Mouse (Mus musculus) olfactory bulb, adult 2 months (tissue): Measurements from ENCODE around the gene Il4ra. TPM values are rescaled to one million over a fixed set of nuclear protein-coding genes. Genes with fewer than 3 reads are reported as not detected.

Experiments used
- H3K27ac ChIP-seq: fragments of 200-500 bp; 2 replicates; pipeline ENCODE4 v1.5.1; 2012; ENCODE audit warnings: low read depth, low read length; ENCODE audit not compliant: insufficient read depth
- H3K4me1 ChIP-seq: fragments of 200-500 bp; 2 replicates; pipeline ENCODE4 v1.6.1; 2012; ENCODE audit warnings: low read length; ENCODE audit not compliant: control insufficient read depth, insufficient read depth
- H3K4me3 ChIP-seq: fragments of 200-500 bp; 2 replicates; pipeline ENCODE4 v1.5.1; 2012; ENCODE audit warnings: mild to moderate bottlenecking, low read depth, low read length, moderate library complexity; ENCODE audit not compliant: insufficient read depth
- CTCF ChIP-seq: fragments of 200-500 bp; IDR thresholded peaks from 2 replicates; pipeline ENCODE4 v1.5.1; 2012; ENCODE audit warnings: low read depth, mild to moderate bottlenecking, low read length, moderate library complexity; ENCODE audit not compliant: insufficient read depth
- POLR2A ChIP-seq: fragments of 200-500 bp; IDR thresholded peaks from 2 replicates; pipeline ENCODE4 v1.6.1; 2012; ENCODE audit warnings: mild to moderate bottlenecking, low read depth, low read length, moderate library complexity; ENCODE audit not compliant: insufficient read depth
- WGBS: fragments of 180-500 bp; shearing (Covaris S2); methylation state at CpG from one replicate; pipeline ENCODE4 v1.1.7; 2018; 5-methylcytosine and 5-hydroxymethylcytosine counted together
- polyA plus RNA-seq: library from polyadenylated mRNA; stranded (reverse); fragments of >200 nt; gene quantifications from 2 replicates; pipeline ENCODE4 v1.2.4, GENCODE M21; 2012; ENCODE audit warnings: low replicate concordance; ENCODE audit not compliant: missing spikeins, insufficient read depth, insufficient read length

The Il4ra gene
- polyA plus RNA-seq = not detected in 2 replicates

DNA sequence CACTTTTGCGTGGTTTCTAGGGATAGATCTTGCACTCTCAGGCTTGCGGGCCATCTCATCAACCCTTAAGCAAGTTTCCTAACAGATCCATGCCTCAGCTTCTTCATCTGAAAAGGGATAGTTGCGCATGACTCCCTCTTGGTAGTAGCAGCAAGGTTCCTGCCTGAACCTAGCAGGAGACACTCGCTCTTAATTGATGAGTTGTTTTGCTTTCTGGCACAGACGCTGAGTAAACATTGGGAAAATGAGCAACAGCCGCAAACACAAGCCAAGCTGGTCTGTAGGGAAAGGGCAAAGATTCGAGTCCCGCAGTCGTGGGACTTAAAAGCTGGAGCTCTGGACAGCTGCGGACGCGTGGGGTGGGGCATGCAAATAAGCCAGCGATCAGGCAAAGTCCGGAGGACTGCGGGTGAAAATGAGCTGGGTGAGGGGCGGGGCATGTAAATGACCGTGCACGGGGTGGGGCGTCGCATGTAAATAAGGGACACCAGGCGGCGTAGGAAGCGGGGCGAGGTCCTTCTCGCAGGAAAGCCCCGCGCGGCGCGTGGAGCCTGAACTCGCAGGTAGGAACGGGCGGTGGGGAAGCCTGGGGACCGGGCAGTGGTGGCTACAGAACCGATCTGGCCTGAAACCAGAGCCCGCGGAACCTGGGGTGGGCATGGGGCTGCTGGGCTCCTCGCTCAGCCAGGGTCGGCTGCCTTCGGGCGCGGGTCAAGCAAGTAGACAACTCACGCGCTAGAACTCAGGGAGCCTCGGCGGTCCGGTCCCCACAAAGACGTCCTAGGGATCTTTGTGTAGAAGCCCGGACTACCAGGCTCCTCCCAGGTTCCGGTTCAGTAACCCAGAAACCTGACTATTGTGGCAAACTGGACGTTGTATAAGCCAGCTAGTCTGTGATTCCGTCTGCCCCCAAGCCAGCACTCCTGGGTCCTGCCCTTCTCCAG lies at the start of gene Il4ra:
TSS of gene Il4ra (plus strand) at position 355 of the 944 bp plus-strand sequence.
- no peak for TF ChIP-seq CTCF
- TF ChIP-seq POLR2A = no peak
- Histone ChIP-seq H3K27ac (no peak within 1 kb of the TSS), H3K4me1 (peaks cover 16% of the 10 kb centered on the region), H3K4me3 (peak within 1 kb of the TSS; percentile 48)
- WGBS = 4% methylated on average over 52 of the region's 52 CpGs

DNA sequence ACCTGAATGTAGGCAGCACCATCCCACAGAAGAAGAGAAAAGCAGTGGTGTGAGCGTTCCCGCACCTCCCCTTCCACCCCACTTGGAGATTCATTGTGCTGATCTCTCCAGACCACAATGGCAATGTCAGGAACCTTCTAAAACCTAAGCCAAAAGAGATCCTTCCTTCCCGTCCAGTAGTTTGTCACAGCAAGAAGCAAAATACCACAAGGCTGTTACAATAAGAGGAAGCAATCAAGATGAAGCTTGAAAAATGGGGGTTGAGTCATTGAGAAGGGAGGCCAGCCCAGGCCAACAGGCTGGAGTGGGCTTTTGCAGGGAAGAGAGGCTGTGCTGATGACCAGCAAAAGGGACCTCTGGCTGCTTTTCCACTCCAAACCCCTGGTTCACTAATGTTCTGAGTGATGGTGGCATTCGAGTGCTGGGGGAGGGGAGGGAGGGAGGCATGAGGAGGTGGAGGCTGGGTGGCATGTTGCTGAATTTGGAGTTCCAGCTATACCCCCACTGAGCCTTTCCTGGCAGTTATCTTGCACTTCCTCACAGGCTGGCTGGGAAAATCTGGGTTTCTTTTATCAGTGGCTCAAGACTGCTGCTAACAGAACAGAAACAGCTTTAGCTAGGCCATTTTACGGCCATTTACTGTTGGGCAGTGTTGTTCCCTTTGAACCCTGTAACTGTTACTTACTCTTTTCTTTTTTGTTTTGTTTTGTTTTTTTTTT lies 48.4 kb upstream of the Il4ra start:
- Histone ChIP-seq H3K27ac (no peak overlapping the region), H3K4me3 (no peak overlapping the region), H3K4me1 (no peaks in the 10 kb centered on the region)
- WGBS = 79% methylated on average over 5 of the region's 5 CpGs
- TF ChIP-seq CTCF = no peak
- no peak for TF ChIP-seq POLR2A

- H3K4me1 ChIP-seq = no peaks in the 10 kb centered on the region
- 92% methylated on average over 5 of the region's 5 CpGs for WGBS
- H3K27ac ChIP-seq = no peak overlapping the region
- no peak overlapping the region for H3K4me3 ChIP-seq
- TF ChIP-seq POLR2A (no peak), CTCF (no peak)
Observed at GRCm38 (mm10) chr7:125504618-125505017, 47.3 kb upstream of the Il4ra start.

GRCm38 (mm10) chr7:125505568-125505967 lies 46.4 kb upstream of the Il4ra start:
- no peak for TF ChIP-seq POLR2A
- no peak for TF ChIP-seq CTCF

DNA sequence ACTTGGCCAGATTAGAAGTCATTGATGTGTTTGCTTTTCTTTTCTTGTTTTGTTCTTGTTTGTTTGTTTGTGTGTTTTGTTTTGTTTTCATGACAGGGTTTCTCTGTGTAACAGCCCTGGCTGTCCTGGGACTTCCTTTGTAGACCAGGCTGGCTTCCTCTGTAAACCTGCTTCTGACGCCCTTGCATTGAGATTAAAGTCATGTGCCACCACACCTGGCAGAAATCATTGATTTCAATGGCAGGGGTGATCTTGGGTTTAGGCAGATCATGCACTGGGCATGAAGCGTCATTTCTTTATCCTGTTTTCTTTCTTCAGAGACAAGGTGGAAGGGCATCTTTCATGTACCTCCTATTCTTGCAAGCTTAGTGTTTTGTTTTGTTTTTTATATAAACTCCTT lies 44.6 kb upstream of the Il4ra start:
- Histone ChIP-seq H3K4me1 (no peaks in the 10 kb centered on the region), H3K27ac (no peak overlapping the region), H3K4me3 (no peak overlapping the region)
- no peak for TF ChIP-seq POLR2A
- no peak for TF ChIP-seq CTCF
- 92% methylated on average over 2 of the region's 2 CpGs for WGBS

More at GRCm38 (mm10) chr7:125505568-125505967, 46.4 kb upstream of the Il4ra start:
- Histone ChIP-seq H3K4me3 (no peak overlapping the region), H3K27ac (no peak overlapping the region), H3K4me1 (no peaks in the 10 kb centered on the region)
- WGBS = 79% methylated on average over 10 of the region's 10 CpGs

DNA sequence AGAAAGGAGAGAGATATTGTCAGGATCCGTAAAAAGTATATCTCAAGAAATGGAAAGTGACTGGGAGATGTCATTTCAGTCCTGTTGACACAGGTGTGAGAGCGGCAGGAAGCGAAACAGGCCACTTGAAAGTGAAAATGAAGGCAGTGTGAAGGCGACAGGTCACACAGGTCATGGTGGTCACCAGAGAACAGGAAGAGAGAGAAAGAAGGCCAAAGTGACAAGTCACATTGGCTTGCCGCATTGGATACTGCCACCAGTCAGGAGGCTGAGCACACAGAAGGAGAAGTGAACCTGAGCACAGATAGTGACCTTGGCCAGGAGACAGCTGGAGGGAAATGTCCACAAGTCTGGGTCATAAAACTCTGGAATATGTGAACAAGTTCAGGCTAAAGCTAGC lies 40.5 kb upstream of the Il4ra start:
- TF ChIP-seq POLR2A (no peak), CTCF (no peak)
- 93% methylated on average over 5 of the region's 5 CpGs for WGBS
- H3K4me3 ChIP-seq = no peak overlapping the region
- H3K27ac ChIP-seq = no peak overlapping the region
- H3K4me1 ChIP-seq = no peaks in the 10 kb centered on the region

DNA sequence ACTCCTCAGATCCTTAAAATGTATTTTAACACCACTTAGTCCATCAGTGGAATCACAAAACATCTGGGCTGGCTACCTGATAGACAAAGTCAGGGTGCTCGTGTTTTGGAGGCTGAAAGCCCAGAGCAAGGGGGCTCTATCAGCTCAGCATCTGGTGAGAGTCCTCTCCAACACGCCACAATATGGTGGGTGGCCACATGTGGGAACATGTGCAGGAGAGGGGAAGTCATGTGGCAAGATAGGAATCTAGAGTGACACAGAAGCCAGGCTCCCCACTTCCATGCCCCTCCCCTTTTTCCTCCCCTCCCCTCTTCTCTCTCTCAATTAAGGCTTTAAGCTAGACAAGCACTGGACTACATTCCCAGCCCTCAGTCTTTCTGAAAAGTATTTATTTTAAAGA lies 40.1 kb upstream of the Il4ra start:
- Histone ChIP-seq H3K4me1 (no peaks in the 10 kb centered on the region), H3K4me3 (no peak overlapping the region), H3K27ac (no peak overlapping the region)
- TF ChIP-seq CTCF (no peak), POLR2A (no peak)
- 87% methylated on average over 2 of the region's 2 CpGs for WGBS

DNA sequence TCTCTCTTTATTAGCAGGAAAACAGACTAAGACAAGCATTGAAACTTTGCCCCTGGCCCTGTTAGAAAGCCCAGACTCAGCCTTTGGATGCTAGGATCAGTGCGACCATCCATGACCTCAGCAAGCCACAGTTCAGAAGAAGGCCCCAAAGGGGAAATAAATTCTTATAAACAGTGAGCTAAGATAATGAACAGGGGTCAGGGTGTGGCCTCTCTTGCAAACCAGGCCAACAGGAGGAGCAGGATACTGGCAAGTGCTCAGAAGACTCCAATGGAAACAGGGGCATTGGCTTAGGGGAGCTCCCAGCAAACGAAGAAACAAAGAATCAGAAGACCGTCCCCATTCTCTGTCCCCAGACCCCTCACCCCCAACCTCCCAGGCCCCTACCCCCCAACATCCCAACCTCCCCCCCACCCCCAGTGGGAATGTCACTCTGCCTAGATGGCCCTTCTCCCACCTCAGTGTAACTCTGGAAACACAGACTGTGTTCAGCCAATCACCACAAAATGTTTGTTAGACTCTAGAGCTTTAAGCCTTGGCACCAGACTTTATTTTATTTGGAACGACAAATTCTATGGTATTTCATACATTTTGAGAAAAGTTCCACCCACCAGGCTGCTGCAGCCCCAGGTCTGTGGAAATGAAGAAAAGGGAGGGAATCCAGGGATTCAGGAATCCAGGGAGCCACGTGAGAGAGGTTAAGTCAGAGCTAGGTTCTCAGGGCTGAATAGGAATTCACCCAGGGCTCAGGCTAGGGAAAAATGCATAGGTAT lies 36.7 kb upstream of the Il4ra start:
- Histone ChIP-seq H3K27ac (no peak overlapping the region), H3K4me3 (no peak overlapping the region), H3K4me1 (no peaks in the 10 kb centered on the region)
- 69% methylated on average over 5 of the region's 5 CpGs for WGBS
- no peak for TF ChIP-seq CTCF
- no peak for TF ChIP-seq POLR2A
